In genomic region chr8:120404609-120405036, GRCm38 (mm10) we compare ENCODE assay signal across 9 mouse cellular contexts.
DNase-seq lines count a peak whose midpoint lies in the region; TF ChIP-seq lines count a peak whose summit lies in the region.
"Had no signal": no experiment of that assay in that cellular context is flagged by ENCODE, and none has a peak within 500 bp of the region (broad histone marks: within the 10 kb centered on the region; RNA-seq: fewer than 3 reads in every experiment).

No protein-coding gene starts in this region.

- DNase-seq in cerebellum, adult 18-20 months: peak; percentile 51 to 65
- DNase-seq in cerebellum, postnatal 4 days (ENCODE audit: low spot score in 2 of 2): no peak
- peak; percentile 64 for DNase-seq in A20 (ENCODE audit: low read depth, low spot score)
- peak; percentile 91 for DNase-seq in brain, embryonic 14.5 days (ENCODE audit: low read depth)
- peak; percentile 49 for DNase-seq in gastrocnemius, postnatal 14 days
- no peak for DNase-seq in liver, adult 2 months (ENCODE audit: extremely low read depth, low read depth, low spot score)
- peak; percentile 92 for DNase-seq in retina, postnatal 1 day
- DNase-seq in urinary bladder, postnatal 4 days (ENCODE audit: low spot score in 2 of 2): no peak

- no peaks in the 10 kb centered on the region for H3K36me3 ChIP-seq in liver, adult 2 months (ENCODE audit: control insufficient read depth, insufficient read depth, low read length)

- TF ChIP-seq POLR2A in brain, embryonic 14.5 days (IDR thresholded peaks at IDR 0.05; ENCODE audit: borderline replicate concordance, extremely low read depth, insufficient read depth, insufficient read length, poor library complexity, severe bottlenecking): no peak
- TF ChIP-seq POLR2A in liver, adult 2 months (IDR thresholded peaks at IDR 0.05; ENCODE audit: extremely low read depth, insufficient read depth, low read length): no peak

- intact Hi-C loops in gastrocnemius, postnatal 14 days (cut with DNase I; ENCODE audit: low total_unique reads): loop anchor here (5.0 kb wide), 1 partner anchor 133 kb away; no protein-coding TSS in a partner anchor

- no peak overlapping the region for H3K4me3 ChIP-seq in liver, adult 2 months (ENCODE audit: insufficient read depth, low read depth, low read length)
- H3K4me3 ChIP-seq: megakaryocyte, embryonic 14.5 days had no signal

- peak; percentile 69 for TF ChIP-seq CTCF in brain, embryonic 14.5 days (IDR thresholded peaks at IDR 0.05; ENCODE audit: borderline replicate concordance, extremely low read depth, insufficient read depth, insufficient read length)
- peak; percentile 86 for TF ChIP-seq CTCF in liver, adult 2 months (IDR thresholded peaks at IDR 0.05; ENCODE audit: low read depth, low read length)

- no peaks in the 10 kb centered on the region for H3K27me3 ChIP-seq in liver, adult 2 months (ENCODE audit: control insufficient read depth, insufficient read depth, low read length)
- H3K27me3 ChIP-seq: megakaryocyte, embryonic 14.5 days had no signal

- H3K27ac ChIP-seq in liver, adult 2 months (replicated peaks; ENCODE audit: insufficient read depth, low read depth, low read length): no peak overlapping the region

- H3K4me1 ChIP-seq in liver, adult 2 months (ENCODE audit: control insufficient read depth, insufficient read depth, low read length): peaks cover 11% of the 10 kb centered on the region

- no peaks in the 10 kb centered on the region for H3K79me2 ChIP-seq in liver, adult 2 months (ENCODE audit: control insufficient read depth, insufficient read depth, low read length)

- 72% methylated on average over 7 of the region's 7 CpGs for WGBS in liver, adult 2 months

- H3K9ac ChIP-seq in liver, adult 2 months (ENCODE audit: low read depth, low read length): no peak overlapping the region

Comparison
In these comparisons a context has a peak if more than half of its experiments do, and no peak if none do; other contexts are left out.
1. DNase-seq: peak in cerebellum, adult 18-20 months (2 of 2), A20 (single experiment), brain, embryonic 14.5 days (single experiment), gastrocnemius, postnatal 14 days (single experiment) and retina, postnatal 1 day (single experiment); none in cerebellum, postnatal 4 days (0 of 2), liver, adult 2 months (single experiment) and urinary bladder, postnatal 4 days (0 of 2).